Mouse (Mus musculus): ENCODE data around the gene Fam219a.

GRCm38 (mm10) chr4:41499619-41500018 lies 69.7 kb downstream of the Fam219a start:
- TF ChIP-seq CTCF (IDR thresholded peaks at IDR 0.05; ENCODE audit: borderline replicate concordance, insufficient read depth, low read depth, low read length) (no peak), POLR2A (IDR thresholded peaks at IDR 0.05; ENCODE audit: borderline replicate concordance, insufficient read depth, low read length) (no peak)

All from cerebellum, adult 2 months (tissue).